Mouse (Mus musculus): Measurements from ENCODE around the gene 5330417C22Rik. TPM values are rescaled to one million over a fixed set of nuclear protein-coding genes. Genes with fewer than 3 reads are reported as not detected.

The 5330417C22Rik gene
- total RNA-seq, 2 experiments from 2014 or later = 33.5 to 35.2 TPM

- H3K27ac ChIP-seq = no peak overlapping the region; the same call in 1 of the 2 replicates
- TF ChIP-seq CTCF (IDR thresholded peaks at IDR 0.05) = no peak
- intact Hi-C loops (cut with DNase I) = no loop called here
- H3K4me3 ChIP-seq = no peak overlapping the region
- DNase-seq (ENCODE audit: extremely low spot score in 1 of 2, low spot score in 2 of 2) = no peak
Observed at GRCm38 (mm10) chr3:108423006-108423405, 113.3 kb downstream of the 5330417C22Rik start.

- Histone ChIP-seq H3K27ac (peak overlapping the region; percentile 91), H3K4me3 (peak overlapping the region; percentile 92)
- TF ChIP-seq CTCF (IDR thresholded peaks at IDR 0.05) = no peak; the same call in 1 of the 2 replicates
- intact Hi-C loops (cut with DNase I) = no loop called here
- DNase-seq (ENCODE audit: extremely low spot score in 1 of 2, low spot score in 2 of 2) = peak; percentile 89 to 90
Observed at GRCm38 (mm10) chr3:108415831-108416223, 120.5 kb downstream of the 5330417C22Rik start.

- TF ChIP-seq CTCF (IDR thresholded peaks at IDR 0.05) = no peak
Observed at GRCm38 (mm10) chr3:108414857-108415830, 121.2 kb downstream of the 5330417C22Rik start, which contains the start of gene Celsr2. Celsr2 (minus strand) TSS chr3:108415552.

GRCm38 (mm10) chr3:108413634-108414360 lies 122.5 kb downstream of the 5330417C22Rik start:
- DNase-seq (ENCODE audit: extremely low spot score in 1 of 2, low spot score in 2 of 2) = no peak
- no peak for TF ChIP-seq CTCF (IDR thresholded peaks at IDR 0.05)
- H3K27ac ChIP-seq = no peak overlapping the region
- H3K4me3 ChIP-seq = no peak overlapping the region
- intact Hi-C loops (cut with DNase I) = no loop called here

More at GRCm38 (mm10) chr3:108414857-108415830, 121.2 kb downstream of the 5330417C22Rik start, which contains the start of gene Celsr2:
- intact Hi-C loops (cut with DNase I) = no loop called here
- Histone ChIP-seq H3K27ac (peak within 1 kb of the TSS; percentile 91), H3K4me3 (peak within 1 kb of the TSS; percentile 92)
- DNase-seq (ENCODE audit: extremely low spot score in 1 of 2, low spot score in 2 of 2) = peak; percentile 55 to 56

GRCm38 (mm10) chr3:108411754-108412121 lies 124.6 kb downstream of the 5330417C22Rik start:
- intact Hi-C loops (cut with DNase I) = no loop called here
- Histone ChIP-seq H3K4me3 (peak overlapping the region; percentile 44), H3K27ac (peak overlapping the region; percentile 70)
- peak in 1 of 2 experiments; percentile 60 for DNase-seq (ENCODE audit: extremely low spot score in 1 of 2, low spot score in 2 of 2)
- no peak for TF ChIP-seq CTCF (IDR thresholded peaks at IDR 0.05)

- intact Hi-C loops (cut with DNase I) = no loop called here
- Histone ChIP-seq H3K4me3 (peak overlapping the region; percentile 44), H3K27ac (peak overlapping the region; percentile 70)
- no peak for TF ChIP-seq CTCF (IDR thresholded peaks at IDR 0.05)
- no peak for DNase-seq (ENCODE audit: extremely low spot score in 1 of 2, low spot score in 2 of 2)
Observed at GRCm38 (mm10) chr3:108411026-108411753, 125.1 kb downstream of the 5330417C22Rik start.

GRCm38 (mm10) chr3:108410359-108410714 lies 126.0 kb downstream of the 5330417C22Rik start:
- H3K4me3 ChIP-seq = peak overlapping the region; percentile 44
- H3K27ac ChIP-seq = peak overlapping the region; percentile 70
- intact Hi-C loops (cut with DNase I) = no loop called here
- DNase-seq (ENCODE audit: extremely low spot score in 1 of 2, low spot score in 2 of 2) = no peak
- no peak for TF ChIP-seq CTCF (IDR thresholded peaks at IDR 0.05)

- no peak for DNase-seq (ENCODE audit: extremely low spot score in 1 of 2, low spot score in 2 of 2)
- intact Hi-C loops (cut with DNase I) = no loop called here
- no peak for TF ChIP-seq CTCF (IDR thresholded peaks at IDR 0.05)
- peak overlapping the region; percentile 44 for H3K4me3 ChIP-seq
- peak overlapping the region; percentile 70 for H3K27ac ChIP-seq
Observed at GRCm38 (mm10) chr3:108409656-108410358, 126.5 kb downstream of the 5330417C22Rik start.

GRCm38 (mm10) chr3:108408517-108409008 lies 127.8 kb downstream of the 5330417C22Rik start:
- H3K27ac ChIP-seq = no peak overlapping the region
- H3K4me3 ChIP-seq = no peak overlapping the region
- no peak for TF ChIP-seq CTCF (IDR thresholded peaks at IDR 0.05)
- intact Hi-C loops (cut with DNase I) = no loop called here
- no peak for DNase-seq (ENCODE audit: extremely low spot score in 1 of 2, low spot score in 2 of 2)

GRCm38 (mm10) chr3:108406306-108406885 lies 129.9 kb downstream of the 5330417C22Rik start:
- Histone ChIP-seq H3K4me3 (no peak overlapping the region), H3K27ac (peak overlapping the region; percentile 71)
- TF ChIP-seq CTCF (IDR thresholded peaks at IDR 0.05) = no peak
- intact Hi-C loops (cut with DNase I) = no loop called here
- DNase-seq (ENCODE audit: extremely low spot score in 1 of 2, low spot score in 2 of 2) = no peak

Small RNAs within 50 kb of the gene (microRNA-seq; reads per million reads assigned to microRNA genes)
- gene Gm22860 = 0 reads per million in 2 experiments

Other genes with a start within 250 kb of the 5330417C22Rik start
- 1 to 10 TPM in 1 of 2 experiments, not detected in 1; 1.0 TPM for gene Mybphl, start 171.6 kb downstream of the 5330417C22Rik start, total RNA-seq (2021)
- 10 to 100 TPM; 18.9 to 21.2 TPM for gene Psrc1, start 152.7 kb downstream of the 5330417C22Rik start, total RNA-seq (2021)
- gene Celsr2, start 121.0 kb downstream of the 5330417C22Rik start, total RNA-seq (2021) = 100 to 1,000 TPM; 163 to 185 TPM
- 100 to 1,000 TPM; 216 to 222 TPM for gene Sars, start 91.3 kb downstream of the 5330417C22Rik start, total RNA-seq (2021)
- 1 to 10 TPM; 2.4 to 2.5 TPM for gene 1700013F07Rik, start 2.4 kb downstream of the 5330417C22Rik start, total RNA-seq (2021)
- 10 to 100 TPM; 40.9 to 46.1 TPM for gene Tmem167b, start 25.9 kb upstream of the 5330417C22Rik start, total RNA-seq (2021)
- 10 to 100 TPM; 24.9 to 25.0 TPM for gene Taf13, start 35.2 kb upstream of the 5330417C22Rik start, total RNA-seq (2021)
- 100 to 1,000 TPM; 125 to 135 TPM for gene Wdr47, start 54.7 kb upstream of the 5330417C22Rik start, total RNA-seq (2021)
- 10 to 100 TPM; 28.6 to 35.6 TPM for gene Clcc1, start 117.4 kb upstream of the 5330417C22Rik start, total RNA-seq (2021)
- 10 to 100 TPM; 12.2 to 13.5 TPM for gene Gpsm2, start 185.8 kb upstream of the 5330417C22Rik start, total RNA-seq (2021)
- gene Aknad1, start 203.1 kb upstream of the 5330417C22Rik start, total RNA-seq (2021) = not detected

Measured in left cerebral cortex, adult 2 months (tissue).